Mouse (Mus musculus) C2C12 (cell line): ENCODE measurements around the gene Cd55b.

Source experiments
- CTCF ChIP-seq: IDR thresholded peaks from one replicate; pipeline ENCODE4 v1.5.1; 2011; ENCODE audit not compliant: control insufficient read depth, insufficient read depth, insufficient read length
- MAX ChIP-seq: IDR thresholded peaks from one replicate; pipeline ENCODE4 v1.6.1; 2011; ENCODE audit warnings: mild to moderate bottlenecking, control low read depth
- MYOG ChIP-seq: IDR thresholded peaks from one replicate; pipeline ENCODE4 v1.6.1; 2011; ENCODE audit not compliant: control insufficient read depth, insufficient read length; ENCODE audit errors: extremely low read depth

- TF ChIP-seq CTCF (no peak), MAX (no peak), MYOG (no peak)
These were observed 8.1 kb upstream of the Cd55b start for GRCm38 (mm10) chr1:130430920-130431319.
